Mouse (Mus musculus) embryonic facial prominence, embryonic 13.5 days (tissue): ENCODE results near the gene Acrv1. TPM values are rescaled to one million over a fixed set of nuclear protein-coding genes. Genes with fewer than 3 reads are reported as not detected.

ENCODE experiments used
- polyA plus RNA-seq: library from polyadenylated mRNA; unstranded; fragments of >200 nt; fragmentation: Nextera tagmentation; extraction: Ambion mirVana; gene quantifications from 2 replicates; pipeline ENCODE4 v1.2.1, GENCODE M21; 2015

The Acrv1 gene
- polyA plus RNA-seq, 1 experiment from 2014 or later: not detected

Other genes with a start within 250 kb of the Acrv1 start
- gene Gm9513, start 217.6 kb upstream of the Acrv1 start, polyA plus RNA-seq: not detected in 2 replicates
- gene Gm5615, start 151.3 kb upstream of the Acrv1 start, polyA plus RNA-seq: not detected in 2 replicates
- not detected in 2 replicates for gene Gm17689, start 110.6 kb upstream of the Acrv1 start, polyA plus RNA-seq
- gene A630095E13Rik, start 49.8 kb upstream of the Acrv1 start, polyA plus RNA-seq: not detected in 2 replicates
- 36.4 and 47.9 TPM in 2 replicates for gene Chek1, start 33.8 kb downstream of the Acrv1 start, polyA plus RNA-seq
- gene Stt3a, start 74.5 kb downstream of the Acrv1 start, polyA plus RNA-seq: 239 and 241 TPM in 2 replicates
- 119 TPM in 2 replicates for gene Ei24, start 104.2 kb downstream of the Acrv1 start, polyA plus RNA-seq
- gene Fez1, start 128.6 kb downstream of the Acrv1 start, polyA plus RNA-seq: 80.5 and 80.9 TPM in 2 replicates